Mouse (Mus musculus) adrenal gland (tissue): Measurements from ENCODE around the gene Ccdc92.

ENCODE experiments used
- intact Hi-C: fragments of 180-260 bp; cut with DNase I; formaldehyde crosslinking; loops from one replicate; pipeline ENCODE4 v1.15.1; 2025

Ccdc92 gene

DNA sequence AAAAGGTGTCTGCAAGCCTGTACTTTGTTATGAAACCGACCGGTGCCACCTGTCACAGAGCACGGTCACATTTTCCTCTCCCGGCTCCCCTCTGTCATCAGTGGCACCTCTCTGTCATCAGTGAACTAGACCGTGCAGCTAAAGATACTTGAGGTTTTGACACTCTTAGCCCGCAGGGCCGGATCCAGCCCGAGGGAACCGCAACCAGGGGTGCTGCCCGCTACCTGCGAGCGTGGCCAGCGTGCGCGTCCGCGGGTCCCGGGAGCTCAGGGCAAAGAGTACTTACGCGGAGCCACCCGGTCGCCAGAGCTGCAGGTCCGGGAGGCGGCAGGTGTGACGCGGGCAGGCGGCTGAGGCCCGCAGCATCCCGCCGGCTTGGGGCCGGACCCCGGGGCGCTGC lies 761 bp downstream of the Ccdc92 start:
- intact Hi-C loops = no loop called here

DNA sequence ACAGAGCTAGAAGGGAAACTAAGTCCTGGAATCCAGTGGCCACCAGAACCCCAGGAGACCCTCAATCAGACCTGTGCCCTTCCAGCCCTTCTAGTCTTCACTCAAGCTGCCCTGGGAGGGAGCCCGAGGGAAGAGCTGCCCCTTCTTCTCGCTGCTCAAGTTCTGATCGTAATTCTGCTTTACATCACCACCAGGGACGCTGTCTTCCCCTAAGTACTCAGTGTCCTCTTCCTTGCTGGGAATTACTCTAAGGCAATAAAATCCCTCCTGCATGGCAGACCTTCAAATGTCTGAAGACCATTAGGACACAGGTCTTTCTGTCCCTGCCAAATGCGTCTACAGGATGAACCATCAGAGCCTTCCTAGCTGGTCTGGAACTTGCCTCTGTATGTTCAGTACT lies 2.2 kb downstream of the Ccdc92 start:
- intact Hi-C loops = no loop called here

DNA sequence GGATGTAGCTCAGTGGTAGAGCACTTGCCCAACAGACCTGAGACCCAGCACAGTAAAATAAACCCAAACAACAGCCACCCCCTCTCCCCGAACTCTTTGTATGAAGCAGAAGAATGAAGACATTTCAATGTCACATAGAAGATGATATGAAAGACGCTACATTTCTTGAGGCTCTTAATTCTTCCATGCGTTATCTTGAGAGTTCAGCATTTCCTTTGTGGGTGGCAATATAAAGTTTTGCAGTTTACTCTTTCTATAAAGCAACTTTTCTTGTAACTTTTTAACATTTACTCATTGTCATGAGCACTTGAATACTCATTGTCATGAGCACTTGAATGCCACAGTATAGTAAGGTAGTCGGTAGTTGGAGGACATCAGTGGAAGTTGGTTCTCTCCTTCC lies 8.0 kb downstream of the Ccdc92 start:
- intact Hi-C loops = no loop called here

DNA sequence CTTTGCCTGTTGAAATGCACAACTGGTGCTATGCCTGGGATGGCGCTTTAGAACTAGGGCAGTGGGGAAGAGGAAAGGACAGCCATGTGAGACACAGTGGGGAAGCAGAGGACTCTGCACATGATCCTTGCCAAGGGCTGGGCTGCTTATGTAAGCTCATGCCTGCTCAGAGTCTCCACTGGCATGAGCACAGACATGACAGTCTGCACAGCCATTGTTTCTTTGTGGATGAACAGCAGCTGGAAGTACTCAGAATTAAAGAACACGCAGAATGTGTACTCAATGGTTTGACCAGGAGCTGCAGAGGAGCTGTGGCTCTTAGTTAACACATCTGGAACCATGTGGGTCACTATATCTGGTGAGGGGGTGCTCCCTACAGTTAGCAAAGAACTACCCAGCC lies 9.1 kb downstream of the Ccdc92 start:
- intact Hi-C loops = no loop called here

DNA sequence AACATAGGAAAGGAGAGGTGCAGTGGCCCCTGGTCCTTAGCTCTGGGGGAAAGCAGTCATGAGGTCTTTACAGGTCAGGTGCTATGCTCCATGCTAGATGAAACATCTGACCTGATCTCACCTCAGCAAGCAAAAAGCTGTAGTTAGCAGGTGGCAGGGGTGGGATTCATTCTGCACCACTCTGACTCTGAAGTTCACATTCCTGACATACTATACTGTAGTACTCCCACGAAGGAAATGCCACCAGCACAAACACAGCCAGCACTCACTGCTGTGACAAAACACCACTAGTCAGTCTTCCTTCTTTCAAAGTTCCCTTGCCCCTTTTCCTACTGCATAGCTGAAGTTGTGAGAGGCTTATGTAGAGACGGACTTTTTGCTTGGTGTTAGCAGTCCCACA lies 9.9 kb downstream of the Ccdc92 start:
- intact Hi-C loops = no loop called here

DNA sequence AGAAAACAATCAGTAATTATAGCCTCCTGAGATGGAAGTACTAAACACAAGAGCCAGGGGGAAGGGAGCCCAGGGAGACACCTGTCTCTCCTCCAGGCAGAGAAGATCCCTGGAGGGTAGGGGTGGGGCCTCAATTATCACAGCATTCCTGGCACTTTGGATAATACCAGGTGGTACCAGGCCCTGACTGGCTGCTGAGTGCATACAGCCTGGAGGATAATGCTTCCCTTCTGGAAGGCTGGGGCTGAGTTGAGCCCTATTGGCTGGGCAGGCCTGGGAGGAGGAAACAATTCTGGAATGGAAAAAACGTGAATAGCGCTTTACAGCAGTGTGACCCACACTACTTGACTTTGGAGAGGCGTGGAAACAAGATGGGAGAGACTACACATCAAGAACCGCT lies 10.7 kb downstream of the Ccdc92 start:
- intact Hi-C loops = no loop called here

DNA sequence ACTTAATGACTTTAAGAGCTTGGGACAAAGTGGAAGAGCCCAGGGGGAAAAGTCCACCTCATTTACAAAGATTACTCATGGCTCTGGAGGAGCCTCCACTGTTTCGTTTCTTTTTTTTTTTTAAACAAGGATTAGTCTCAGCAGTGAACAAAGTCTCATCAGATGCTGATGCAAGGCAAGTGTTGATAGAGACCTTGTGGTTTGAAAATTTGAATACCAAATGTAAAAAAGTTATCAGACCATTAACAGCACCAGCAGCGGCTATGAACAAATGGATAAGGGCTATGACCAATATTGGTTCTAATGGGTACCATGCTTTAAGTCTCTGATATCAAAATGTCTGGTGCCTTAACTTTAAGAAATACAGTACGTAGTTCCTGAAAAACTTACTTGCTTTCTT lies 13.2 kb downstream of the Ccdc92 start:
- intact Hi-C loops = no loop called here

DNA sequence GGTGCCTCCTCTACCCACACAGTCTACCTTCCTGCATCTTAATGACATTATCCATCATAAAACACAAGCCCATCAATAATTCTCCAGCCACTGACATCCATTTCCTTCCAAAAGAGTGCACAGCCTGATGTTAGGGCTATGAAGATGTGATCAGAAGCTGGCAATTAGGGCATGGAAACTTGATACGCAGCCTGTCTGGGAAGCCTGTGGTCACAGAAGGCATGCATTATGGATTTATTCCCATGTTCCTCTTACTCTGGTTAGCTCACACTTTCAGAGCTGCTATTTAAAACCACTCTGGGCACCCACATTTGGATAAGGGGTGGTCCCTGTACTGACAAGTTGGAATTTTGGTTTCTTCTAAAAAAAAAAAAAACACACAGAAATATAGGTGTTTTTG lies 15.2 kb downstream of the Ccdc92 start:
- intact Hi-C loops = no loop called here

DNA sequence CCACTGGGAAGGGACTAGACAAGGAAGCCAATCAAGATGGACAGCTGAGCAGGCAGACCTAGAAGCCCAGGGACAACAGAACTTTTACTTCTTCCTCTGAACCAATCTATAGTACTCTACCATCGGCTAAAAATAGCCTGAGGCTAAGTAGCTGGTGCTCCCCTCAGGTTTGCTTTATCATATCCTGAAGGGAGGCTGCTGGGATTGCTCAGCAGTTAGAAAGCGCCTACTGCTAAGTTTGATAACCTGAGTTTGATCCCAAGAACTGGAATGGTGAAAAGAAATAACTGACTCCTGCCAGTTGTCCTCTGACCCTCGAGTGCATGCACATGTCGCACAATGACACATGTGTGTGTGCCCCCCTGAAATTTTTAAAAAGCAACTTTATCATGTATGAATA lies 17.3 kb downstream of the Ccdc92 start:
- intact Hi-C loops = no loop called here

DNA sequence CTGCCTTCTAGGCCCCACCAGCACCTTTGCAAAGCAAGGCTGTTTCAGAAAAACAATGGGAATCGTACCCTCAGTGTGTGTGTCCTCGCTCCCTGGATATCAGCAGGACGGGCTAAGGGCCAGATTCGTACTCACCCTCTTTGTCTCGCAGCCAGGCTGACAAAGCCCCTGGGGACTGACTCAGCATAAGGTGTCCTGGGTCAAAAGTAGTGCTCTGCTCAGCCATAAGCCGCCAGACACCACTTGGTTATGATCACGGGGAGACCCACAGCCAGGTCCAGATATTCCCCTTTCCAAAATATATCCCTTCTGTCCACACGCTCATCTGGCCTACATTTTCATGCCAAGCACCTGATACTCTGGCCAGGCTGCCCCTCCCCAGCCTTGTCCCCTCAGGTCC lies 18.8 kb downstream of the Ccdc92 start:
- intact Hi-C loops = no loop called here

DNA sequence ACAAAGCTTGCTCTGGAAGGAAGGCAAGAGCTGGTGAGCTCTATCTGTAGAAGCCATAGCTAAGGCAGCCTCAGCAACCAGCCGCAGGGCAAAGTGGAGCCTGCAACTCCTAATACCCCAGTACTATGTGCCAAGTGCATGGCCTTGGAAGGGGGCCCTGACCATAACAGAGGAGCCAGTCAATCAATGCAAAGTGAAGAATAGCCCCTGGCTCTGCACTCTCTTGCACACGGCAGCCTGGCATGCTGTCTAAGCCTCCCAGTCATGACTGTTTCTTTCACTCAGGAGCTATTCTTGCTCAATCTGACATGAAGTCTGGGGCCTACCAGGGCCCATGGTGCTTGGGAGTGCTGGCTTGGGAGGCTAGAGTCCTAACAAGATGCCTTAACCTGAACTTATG lies 21.6 kb downstream of the Ccdc92 start:
- intact Hi-C loops = no loop called here

DNA sequence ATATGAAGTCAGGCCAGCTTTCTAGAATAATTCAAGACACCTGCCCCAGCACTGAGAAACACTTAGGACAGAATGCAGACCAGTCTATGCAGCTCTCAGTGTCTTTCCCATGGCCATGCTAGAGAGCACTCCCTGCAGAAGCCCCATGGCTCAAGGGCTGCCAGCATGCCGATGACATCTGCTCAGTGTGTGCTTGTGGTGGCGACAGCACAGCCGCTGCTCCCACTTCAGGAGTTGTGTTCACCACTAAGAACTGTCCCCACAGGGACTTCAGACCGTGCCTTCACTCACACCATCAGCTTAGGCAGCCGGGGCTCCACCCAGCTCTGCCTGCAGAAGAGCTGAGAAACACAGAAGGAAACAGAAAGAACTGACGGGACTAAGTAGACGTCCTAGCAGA lies 22.0 kb downstream of the Ccdc92 start:
- intact Hi-C loops = no loop called here

DNA sequence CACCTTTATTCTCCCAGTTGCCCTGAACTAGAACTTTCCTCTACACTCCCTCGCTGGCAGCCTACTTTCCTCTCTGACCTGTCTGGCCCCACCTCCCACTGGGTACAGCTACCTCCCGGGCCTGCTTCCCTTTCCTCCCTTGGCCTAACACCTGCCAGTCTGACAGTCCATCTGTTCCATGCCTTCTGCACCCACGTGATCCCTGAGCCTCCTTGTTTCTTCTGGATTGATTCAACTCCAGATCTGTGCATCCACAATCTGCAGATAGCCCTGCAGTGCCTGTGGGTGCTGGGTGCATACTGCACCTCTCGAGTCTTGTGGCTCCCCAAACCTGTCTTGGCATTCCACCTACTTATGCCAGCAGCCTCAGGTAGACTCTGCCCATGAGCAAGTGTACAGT lies 25.6 kb downstream of the Ccdc92 start:
- intact Hi-C loops = no loop called here

DNA sequence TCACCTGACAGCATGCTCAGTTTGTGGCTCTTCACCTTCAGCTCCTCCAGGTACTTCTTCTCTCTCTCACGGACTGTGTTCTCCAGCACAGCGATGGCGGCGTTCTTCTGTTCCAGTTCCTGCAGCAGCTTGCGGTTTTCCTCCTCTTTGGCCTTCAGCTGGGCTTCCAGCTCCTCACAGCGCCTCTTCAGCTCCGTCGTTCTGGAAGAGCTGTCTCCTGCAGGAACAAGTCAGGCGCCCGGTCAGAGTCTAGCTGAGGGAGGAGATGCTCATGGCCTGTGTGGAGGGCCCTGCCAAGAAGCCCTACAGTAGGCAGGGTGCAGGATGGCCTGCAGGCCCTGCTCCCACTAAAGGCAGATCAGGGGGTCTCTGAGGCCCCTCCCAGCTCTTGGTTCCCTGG lies 26.1 kb downstream of the Ccdc92 start:
- intact Hi-C loops = no loop called here

DNA sequence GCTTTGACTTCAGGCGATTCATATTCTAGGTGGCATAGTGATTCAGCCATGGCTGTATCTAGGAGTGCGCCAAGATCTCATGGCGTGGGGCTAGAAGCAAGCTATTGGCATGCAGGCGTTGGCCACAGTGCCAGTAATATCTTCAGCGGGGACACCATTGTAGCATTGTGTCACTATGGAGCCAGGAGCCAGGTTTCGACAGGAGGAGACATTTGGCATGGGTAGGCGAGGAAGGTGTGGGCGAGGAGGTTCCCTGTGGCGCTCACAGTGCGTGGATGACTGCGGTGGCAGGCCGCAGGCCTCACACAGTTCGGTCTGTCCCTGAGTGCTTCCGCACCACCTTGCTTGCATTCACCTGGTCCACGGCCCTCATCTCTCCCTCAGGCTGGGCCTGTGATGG lies 27.0 kb downstream of the Ccdc92 start:
- intact Hi-C loops = no loop called here

DNA sequence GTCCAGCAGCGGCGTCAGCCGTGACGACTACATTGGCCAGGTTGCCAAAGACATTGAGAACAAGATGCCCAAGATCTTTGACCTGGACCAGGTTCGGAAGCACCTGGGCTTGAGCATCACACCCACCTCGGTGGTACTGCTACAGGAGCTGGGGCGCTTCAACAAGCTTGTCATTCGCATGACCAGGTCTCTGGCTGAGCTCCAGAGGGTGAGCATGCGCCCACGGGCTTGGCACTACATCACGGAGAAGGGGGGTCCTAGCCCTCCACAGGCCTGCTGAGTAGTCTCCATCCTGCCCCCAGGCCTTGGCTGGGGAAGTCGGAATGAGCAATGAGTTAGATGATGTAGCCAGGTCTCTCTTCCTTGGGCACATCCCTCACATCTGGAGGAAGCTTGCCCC lies 31.9 kb downstream of the Ccdc92 start:
- intact Hi-C loops = no loop called here

DNA sequence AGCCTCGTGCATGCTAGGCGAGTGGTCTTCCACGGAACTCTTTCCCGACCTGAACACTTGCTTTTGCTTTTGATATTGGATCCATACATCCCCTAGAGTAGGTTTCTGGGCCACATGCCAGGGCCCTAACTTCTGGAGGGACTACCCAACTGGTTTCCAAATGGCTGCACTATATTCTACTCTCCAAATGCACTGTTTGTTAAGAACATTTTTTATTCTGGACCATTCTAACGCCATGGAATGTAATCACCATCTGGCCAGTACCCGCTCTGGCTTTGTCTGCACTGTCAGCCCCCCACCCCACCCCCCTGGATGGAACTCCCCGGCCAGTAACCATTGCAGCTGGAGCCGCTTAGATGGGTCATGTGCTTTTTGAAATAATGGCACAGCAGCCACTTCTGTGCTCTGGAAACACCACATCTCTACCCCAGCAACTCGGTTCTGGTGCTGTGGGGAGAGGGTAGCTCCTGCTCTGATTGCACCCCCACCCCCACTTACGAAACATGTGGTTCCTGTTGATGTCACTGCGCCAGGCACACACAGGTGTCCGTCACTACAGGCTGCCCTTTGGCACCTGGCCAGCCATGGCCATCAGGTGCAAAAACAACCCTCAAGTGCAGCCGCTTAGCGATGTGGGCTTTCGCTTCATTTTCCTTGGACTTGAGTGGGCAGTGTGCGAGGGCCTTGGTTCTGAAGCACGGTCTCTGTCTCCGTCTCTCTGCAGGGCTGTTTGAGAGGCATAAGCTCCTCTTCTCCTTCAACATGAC lies 39.9 kb downstream of the Ccdc92 start:
- intact Hi-C loops = no loop called here

DNA sequence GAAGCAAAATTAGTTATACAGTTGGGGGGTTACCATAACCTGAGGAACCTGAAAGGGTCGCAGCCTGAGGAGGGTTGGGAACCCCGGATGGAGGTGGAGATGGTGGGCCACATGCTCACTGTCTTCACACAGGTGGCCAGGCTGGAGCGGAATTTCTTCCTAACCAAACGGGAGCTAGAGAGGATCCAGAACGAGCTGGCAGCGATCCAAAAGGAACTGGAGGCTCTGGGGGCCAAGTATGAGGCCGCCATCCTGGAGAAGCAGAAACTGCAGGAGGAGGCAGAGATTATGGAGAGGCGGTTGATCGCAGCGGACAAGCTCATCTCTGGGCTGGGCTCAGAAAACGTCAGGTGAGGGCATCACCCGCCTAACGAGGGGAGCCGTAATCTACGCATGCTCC lies 45.2 kb downstream of the Ccdc92 start:
- intact Hi-C loops = no loop called here

DNA sequence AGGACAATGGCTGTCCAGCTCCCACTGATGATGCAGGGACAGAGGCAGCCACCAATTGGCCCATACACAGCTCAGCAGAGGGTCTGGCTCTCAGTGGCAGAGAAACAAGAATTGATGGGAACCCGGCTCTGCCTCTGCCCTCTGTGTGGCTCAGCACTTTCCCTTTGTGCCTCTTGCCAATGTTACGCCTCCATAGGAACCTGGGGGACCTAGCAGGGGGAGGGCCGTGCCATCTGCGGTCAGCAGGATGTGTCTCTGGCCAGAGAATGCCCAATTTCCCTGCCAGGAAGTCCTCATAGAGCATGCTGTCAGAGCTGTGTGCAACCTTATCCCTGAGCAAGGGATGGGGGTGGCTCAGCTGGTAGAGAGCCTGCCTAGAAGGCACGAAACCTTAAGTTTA lies 47.4 kb downstream of the Ccdc92 start:
- intact Hi-C loops = no loop called here

DNA sequence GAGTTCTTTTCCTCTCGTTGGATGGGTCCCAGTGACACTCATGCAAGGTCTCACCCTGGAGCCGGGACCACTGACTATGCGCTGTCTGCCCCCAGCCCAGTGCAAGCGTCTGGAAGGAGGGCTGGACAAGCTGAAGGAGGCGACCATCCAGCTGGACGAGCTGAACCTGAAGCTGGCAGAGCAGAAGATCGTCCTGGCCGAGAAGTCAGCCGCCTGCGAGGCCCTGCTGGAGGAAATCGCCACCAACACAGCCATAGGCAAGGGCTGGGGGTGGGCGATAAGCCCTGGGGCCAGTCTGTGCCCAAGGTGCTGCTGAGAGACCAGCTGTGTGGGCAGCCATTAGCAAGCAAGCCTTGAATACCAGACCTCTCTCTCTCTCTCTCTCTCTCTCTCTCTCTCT lies 49.8 kb downstream of the Ccdc92 start:
- intact Hi-C loops = no loop called here

DNA sequence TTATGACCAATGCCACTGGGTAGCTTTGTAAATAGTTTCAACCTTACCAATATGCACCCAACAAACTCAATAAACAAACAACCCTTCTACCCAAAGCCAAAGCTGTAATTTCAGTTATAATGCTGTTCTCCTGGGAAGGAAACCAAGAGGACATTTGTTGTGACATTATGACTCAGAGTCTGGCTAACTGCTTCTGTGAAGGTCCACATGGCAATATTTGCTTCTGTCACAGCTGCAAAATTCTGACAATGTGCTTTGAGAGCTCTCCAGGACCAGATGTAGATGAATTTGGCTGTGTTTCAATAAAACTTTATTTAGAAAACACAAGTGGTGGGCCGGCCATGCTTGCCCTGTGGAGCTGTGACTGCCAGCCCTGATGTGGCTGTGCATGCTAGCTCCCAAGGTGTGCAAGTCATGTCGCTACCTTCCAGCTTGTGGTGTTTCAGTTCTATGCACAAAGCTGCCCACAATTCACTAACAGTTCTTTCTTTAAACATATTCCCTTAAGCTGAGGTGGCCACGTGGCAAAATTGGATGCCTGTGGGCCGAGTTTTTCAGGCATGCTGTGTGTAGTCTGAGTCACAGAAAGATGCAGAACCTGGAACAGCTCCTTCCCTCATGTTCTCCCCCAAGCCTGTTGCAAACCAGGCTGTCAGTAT lies 52.4 kb downstream of the Ccdc92 start:
- intact Hi-C loops = no loop called here

DNA sequence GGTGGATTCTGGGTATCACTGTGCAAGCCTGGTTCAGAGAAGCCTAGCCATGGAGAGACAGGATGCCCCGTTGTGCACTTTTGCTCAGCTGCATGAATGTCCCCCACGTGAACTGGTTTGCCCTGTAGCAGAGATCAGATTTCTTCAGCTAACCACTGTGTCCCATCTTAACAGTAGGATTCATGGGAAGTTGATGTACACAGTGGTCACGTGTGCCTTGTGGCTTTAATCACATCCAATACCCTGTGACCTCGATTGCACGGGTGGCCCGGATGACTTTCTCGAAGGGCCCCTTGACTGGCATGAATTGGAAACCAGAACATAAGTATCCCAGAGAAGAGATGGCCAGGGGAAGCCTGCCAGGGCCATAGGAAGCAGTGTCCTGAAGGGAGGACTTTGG lies 70.1 kb downstream of the Ccdc92 start:
- intact Hi-C loops = no loop called here

DNA sequence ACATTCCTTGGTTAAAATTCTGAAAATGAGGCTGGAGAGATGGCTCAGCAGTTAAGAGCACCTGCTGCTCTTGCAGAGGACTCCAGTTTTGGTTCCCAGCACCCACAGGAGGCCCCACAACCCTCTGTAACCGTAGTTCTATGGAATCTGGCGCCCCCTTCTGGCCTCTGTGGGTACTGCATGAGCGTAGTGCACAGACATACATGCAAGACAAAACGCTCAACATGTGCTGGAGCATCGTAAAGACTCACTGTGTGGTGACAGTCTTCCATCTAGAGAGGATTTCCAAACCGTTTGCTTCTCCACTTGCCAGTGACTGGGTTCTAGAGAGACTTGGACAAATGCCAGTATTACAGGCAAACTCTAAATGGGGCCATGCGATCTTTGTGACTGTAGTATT lies 76.6 kb downstream of the Ccdc92 start:
- intact Hi-C loops = no loop called here
